In the genomic region with DNA sequence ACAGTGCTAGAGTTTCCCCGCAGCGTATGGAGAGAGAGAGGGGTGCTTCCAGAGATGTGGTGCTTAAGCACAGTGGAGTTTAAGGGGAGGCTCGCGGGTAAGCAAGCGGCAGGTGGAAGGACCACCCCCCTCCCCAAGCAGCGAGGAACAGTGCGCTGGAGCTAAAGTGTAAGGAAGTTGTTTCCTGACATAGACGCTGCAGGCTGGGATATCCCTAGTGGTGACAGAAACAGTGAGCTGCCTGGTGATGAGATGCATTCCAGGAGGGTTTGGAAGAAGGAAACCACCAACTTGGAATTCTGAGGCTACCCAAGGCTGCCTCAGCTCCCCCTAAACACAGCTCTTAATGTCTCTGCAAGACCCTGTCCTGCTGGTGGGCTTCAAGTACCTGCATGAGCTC, we compare ENCODE assay signal across 9 mouse cellular contexts. TPM values are rescaled to one million over a fixed set of nuclear protein-coding genes. Genes with fewer than 3 reads are reported as not detected.
A peak's percentile ranks its signal among the peaks of the same experiment; 100 is the strongest.
DNase-seq lines count a peak whose midpoint lies in the region; ATAC-seq lines count a peak whose summit lies in the region.
"Had no signal": no experiment of that assay in that cellular context is flagged by ENCODE, and none has a peak within 500 bp of the region (broad histone marks: within the 10 kb centered on the region; RNA-seq: fewer than 3 reads in every experiment).

No protein-coding gene starts in this region.

- H3K36me3 ChIP-seq in kidney, embryonic 15.5 days: no peaks in the 10 kb centered on the region
- no peaks in the 10 kb centered on the region for H3K36me3 ChIP-seq in embryonic facial prominence, embryonic 12.5 days
- H3K36me3 ChIP-seq in intestine, embryonic 14.5 days (ENCODE audit: control insufficient read depth, insufficient read depth, low read length): no peaks in the 10 kb centered on the region
- no peaks in the 10 kb centered on the region for H3K36me3 ChIP-seq in midbrain, embryonic 15.5 days (replicated peaks)
- H3K36me3 ChIP-seq: G1E had no signal

- ATAC-seq in kidney, embryonic 15.5 days (replicated peaks; ENCODE audit: low FRiP score): 0 out of 2 replicates have a peak, but pooled peaks have one; percentile 16
- ATAC-seq in embryonic facial prominence, embryonic 12.5 days (ENCODE audit: insufficient number of reproducible peaks, insufficient read depth, low FRiP score, low TSS enrichment): no peak
- no peak for ATAC-seq in intestine, embryonic 14.5 days (replicated peaks; ENCODE audit: low FRiP score, low TSS enrichment, low read depth)
- 0 out of 2 replicates have a peak, but pooled peaks have one; percentile 10 for ATAC-seq in midbrain, embryonic 15.5 days (replicated peaks)

- no peak overlapping the region for H3K9ac ChIP-seq in kidney, embryonic 15.5 days
- H3K9ac ChIP-seq in embryonic facial prominence, embryonic 12.5 days: no peak overlapping the region
- H3K9ac ChIP-seq in intestine, embryonic 14.5 days (ENCODE audit: low read length): no peak overlapping the region
- no peak overlapping the region for H3K9ac ChIP-seq in midbrain, embryonic 15.5 days

- H3K9me3 ChIP-seq in kidney, embryonic 15.5 days (replicated peaks): no peaks in the 10 kb centered on the region
- 0 out of 2 replicates have a peak, but pooled peaks cover 2% of the 10 kb centered on the region for H3K9me3 ChIP-seq in embryonic facial prominence, embryonic 12.5 days
- 0 out of 2 replicates have a peak, but pooled peaks cover 4% of the 10 kb centered on the region for H3K9me3 ChIP-seq in intestine, embryonic 14.5 days (ENCODE audit: control insufficient read depth, low read length)
- no peaks in the 10 kb centered on the region for H3K9me3 ChIP-seq in midbrain, embryonic 15.5 days

- under 1% methylated on average over 8 of the region's 8 CpGs for WGBS in kidney, embryonic 15.5 days
- 2% methylated on average over 8 of the region's 8 CpGs for WGBS in embryonic facial prominence, embryonic 12.5 days
- WGBS in intestine, embryonic 14.5 days: 2% methylated on average over 8 of the region's 8 CpGs
- 3% methylated on average over 8 of the region's 8 CpGs for WGBS in midbrain, embryonic 15.5 days

- peak overlapping the region; percentile 55 for H3K4me2 ChIP-seq in kidney, embryonic 15.5 days
- peak overlapping the region; percentile 48 for H3K4me2 ChIP-seq in embryonic facial prominence, embryonic 12.5 days (replicated peaks)
- peak overlapping the region; percentile 40 for H3K4me2 ChIP-seq in intestine, embryonic 14.5 days (ENCODE audit: low read length)
- H3K4me2 ChIP-seq in midbrain, embryonic 15.5 days: peak overlapping the region; percentile 54

- H3K27me3 ChIP-seq in kidney, embryonic 15.5 days: peaks cover 46% of the 10 kb centered on the region
- peaks cover 47% of the 10 kb centered on the region for H3K27me3 ChIP-seq in embryonic facial prominence, embryonic 12.5 days
- H3K27me3 ChIP-seq in intestine, embryonic 14.5 days (replicated peaks; ENCODE audit: control insufficient read depth, insufficient read depth, low read length): peaks cover 29% of the 10 kb centered on the region
- peaks cover 18% of the 10 kb centered on the region for H3K27me3 ChIP-seq in midbrain, embryonic 15.5 days (replicated peaks)

- no peak for DNase-seq in kidney, adult 9 months
- DNase-seq in intestine, embryonic 14.5 days (ENCODE audit: low spot score): no peak
- DNase-seq in ovary, postnatal 14 days (ENCODE audit: low spot score): no peak
- no peak for DNase-seq in ovary, postnatal 36 days (ENCODE audit: low spot score)
- DNase-seq in spleen, adult 12 weeks (ENCODE audit: low spot score): no peak

- H3K27ac ChIP-seq in kidney, embryonic 15.5 days: no peak overlapping the region
- no peak overlapping the region for H3K27ac ChIP-seq in embryonic facial prominence, embryonic 12.5 days
- no peak overlapping the region for H3K27ac ChIP-seq in intestine, embryonic 14.5 days (ENCODE audit: low read depth)
- peak overlapping the region; percentile 73 for H3K27ac ChIP-seq in midbrain, embryonic 15.5 days

- H3K4me1 ChIP-seq in kidney, embryonic 15.5 days: peaks cover 23% of the 10 kb centered on the region
- peaks cover 11% of the 10 kb centered on the region for H3K4me1 ChIP-seq in embryonic facial prominence, embryonic 12.5 days
- H3K4me1 ChIP-seq in intestine, embryonic 14.5 days (replicated peaks; ENCODE audit: control insufficient read depth, insufficient read depth, low read length): no peaks in the 10 kb centered on the region; the same call in 1 of the 2 replicates
- peaks cover 36% of the 10 kb centered on the region for H3K4me1 ChIP-seq in midbrain, embryonic 15.5 days

- peak overlapping the region; percentile 25 for H3K4me3 ChIP-seq in kidney, embryonic 15.5 days (replicated peaks)
- peak overlapping the region; percentile 21; the same call in 1 of the 2 replicates for H3K4me3 ChIP-seq in embryonic facial prominence, embryonic 12.5 days
- H3K4me3 ChIP-seq in intestine, embryonic 14.5 days (ENCODE audit: low read depth, low read length): no peak overlapping the region
- H3K4me3 ChIP-seq in midbrain, embryonic 15.5 days: peak overlapping the region; percentile 23

RNA-seq across cellular contexts. Expression of gene Arhgap40, which starts 43.2 kb away (rescaled TPM):
- 0.27 and 0.41 TPM in 2 replicates for polyA plus RNA-seq in kidney, embryonic 15.5 days (2015; fragmentation: Nextera tagmentation; extraction: Ambion mirVana)
- polyA plus RNA-seq in embryonic facial prominence, embryonic 12.5 days (2016; fragmentation: Nextera tagmentation; extraction: Ambion mirVana): 0.18 and 0.26 TPM in 2 replicates
- 0.11 and 0.15 TPM in 2 replicates for polyA plus RNA-seq in intestine, embryonic 14.5 days (2014; fragmentation: Nextera tagmentation; extraction: Ambion mirVana)
- 0.50 and 0.63 TPM in 2 replicates for polyA plus RNA-seq in midbrain, embryonic 15.5 days (2015; fragmentation: Nextera tagmentation; extraction: Ambion mirVana)
- polyA plus RNA-seq: G1E had no signal

RNA-seq across cellular contexts. Expression of gene Adig, which starts 53.4 kb away (rescaled TPM):
- not detected in 2 replicates for polyA plus RNA-seq in kidney, embryonic 15.5 days (2015; fragmentation: Nextera tagmentation; extraction: Ambion mirVana)
- not detected in 2 replicates for polyA plus RNA-seq in embryonic facial prominence, embryonic 12.5 days (2016; fragmentation: Nextera tagmentation; extraction: Ambion mirVana)
- not detected in 2 replicates for polyA plus RNA-seq in intestine, embryonic 14.5 days (2014; fragmentation: Nextera tagmentation; extraction: Ambion mirVana)
- not detected in 2 replicates for polyA plus RNA-seq in midbrain, embryonic 15.5 days (2015; fragmentation: Nextera tagmentation; extraction: Ambion mirVana)
- polyA plus RNA-seq: G1E had no signal

RNA-seq across cellular contexts. Expression of gene Slc32a1, which starts 54.8 kb away (rescaled TPM):
- polyA plus RNA-seq in kidney, embryonic 15.5 days (2015; fragmentation: Nextera tagmentation; extraction: Ambion mirVana): 0.12 and 0.14 TPM in 2 replicates
- polyA plus RNA-seq in embryonic facial prominence, embryonic 12.5 days (2016; fragmentation: Nextera tagmentation; extraction: Ambion mirVana): not detected in 2 replicates
- polyA plus RNA-seq in intestine, embryonic 14.5 days (2014; fragmentation: Nextera tagmentation; extraction: Ambion mirVana): not detected in 2 replicates
- 9.8 and 10.5 TPM in 2 replicates for polyA plus RNA-seq in midbrain, embryonic 15.5 days (2015; fragmentation: Nextera tagmentation; extraction: Ambion mirVana)
- polyA plus RNA-seq: G1E had no signal

Comparison
In these comparisons a context has a peak if more than half of its experiments do, and no peak if none do; other contexts are left out.
1. ATAC-seq: peak in kidney, embryonic 15.5 days (single experiment) and midbrain, embryonic 15.5 days (single experiment); none in embryonic facial prominence, embryonic 12.5 days (single experiment) and intestine, embryonic 14.5 days (single experiment).
2. Peak in every context shown above with its lines, with median percentiles within 50 percentile points of each other: H3K4me2 ChIP-seq.